Mouse (Mus musculus): ENCODE results near the gene Dock9.

- TF ChIP-seq POLR2A (IDR thresholded peaks at IDR 0.05; ENCODE audit: insufficient read depth, low read depth, low read length) (no peak), CTCF (IDR thresholded peaks at IDR 0.05; ENCODE audit: insufficient read depth, low read depth, low read length) (no peak)
Measured at GRCm38 (mm10) chr14:121597073-121597472, 200.6 kb downstream of the Dock9 start.

Data from olfactory bulb, adult 2 months (tissue).